Mouse (Mus musculus) olfactory bulb, adult 2 months (tissue): ENCODE data around the gene Abcb4. TPM values are rescaled to one million over a fixed set of nuclear protein-coding genes. Genes with fewer than 3 reads are reported as not detected.

ENCODE experiments used
- H3K27ac ChIP-seq: fragments of 200-500 bp; 2 replicates; pipeline ENCODE4 v1.5.1; 2012; ENCODE audit warnings: low read depth, low read length; ENCODE audit not compliant: insufficient read depth
- H3K4me1 ChIP-seq: fragments of 200-500 bp; 2 replicates; pipeline ENCODE4 v1.6.1; 2012; ENCODE audit warnings: low read length; ENCODE audit not compliant: control insufficient read depth, insufficient read depth
- H3K4me3 ChIP-seq: fragments of 200-500 bp; 2 replicates; pipeline ENCODE4 v1.5.1; 2012; ENCODE audit warnings: mild to moderate bottlenecking, low read depth, low read length, moderate library complexity; ENCODE audit not compliant: insufficient read depth
- CTCF ChIP-seq: fragments of 200-500 bp; IDR thresholded peaks from 2 replicates; pipeline ENCODE4 v1.5.1; 2012; ENCODE audit warnings: low read depth, mild to moderate bottlenecking, low read length, moderate library complexity; ENCODE audit not compliant: insufficient read depth
- POLR2A ChIP-seq: fragments of 200-500 bp; IDR thresholded peaks from 2 replicates; pipeline ENCODE4 v1.6.1; 2012; ENCODE audit warnings: mild to moderate bottlenecking, low read depth, low read length, moderate library complexity; ENCODE audit not compliant: insufficient read depth
- WGBS: fragments of 180-500 bp; shearing (Covaris S2); methylation state at CpG from one replicate; pipeline ENCODE4 v1.1.7; 2018; 5-methylcytosine and 5-hydroxymethylcytosine counted together
- polyA plus RNA-seq: library from polyadenylated mRNA; stranded (reverse); fragments of >200 nt; gene quantifications from 2 replicates; pipeline ENCODE4 v1.2.4, GENCODE M21; 2012; ENCODE audit warnings: low replicate concordance; ENCODE audit not compliant: missing spikeins, insufficient read depth, insufficient read length

Abcb4 gene
- polyA plus RNA-seq, 1 experiment = not detected

GRCm38 (mm10) chr5:8868019-8868418, 25.5 kb upstream of the Abcb4 start:
- TF ChIP-seq POLR2A (no peak), CTCF (no peak)
- whole genome bisulfite sequencing = 18% methylated on average over 1 of the region's 1 CpGs
- no peak overlapping the region for H3K4me3 ChIP-seq
- peaks cover 5% of the 10 kb centered on the region for H3K4me1 ChIP-seq
- no peak overlapping the region for H3K27ac ChIP-seq

GRCm38 (mm10) chr5:8872979-8873915, 20.3 kb upstream of the Abcb4 start:
- Histone ChIP-seq H3K4me3 (no peak overlapping the region), H3K27ac (no peak overlapping the region), H3K4me1 (no peaks in the 10 kb centered on the region)
- 91% methylated on average over 6 of the region's 6 CpGs for WGBS
- TF ChIP-seq POLR2A = no peak
- TF ChIP-seq CTCF = no peak

- WGBS = 92% methylated on average over 2 of the region's 2 CpGs
- no peak overlapping the region for H3K27ac ChIP-seq
- TF ChIP-seq POLR2A (no peak), CTCF (no peak)
- H3K4me1 ChIP-seq = no peaks in the 10 kb centered on the region
- no peak overlapping the region for H3K4me3 ChIP-seq
Measured at GRCm38 (mm10) chr5:8877086-8877485, 16.4 kb upstream of the Abcb4 start.

DNA sequence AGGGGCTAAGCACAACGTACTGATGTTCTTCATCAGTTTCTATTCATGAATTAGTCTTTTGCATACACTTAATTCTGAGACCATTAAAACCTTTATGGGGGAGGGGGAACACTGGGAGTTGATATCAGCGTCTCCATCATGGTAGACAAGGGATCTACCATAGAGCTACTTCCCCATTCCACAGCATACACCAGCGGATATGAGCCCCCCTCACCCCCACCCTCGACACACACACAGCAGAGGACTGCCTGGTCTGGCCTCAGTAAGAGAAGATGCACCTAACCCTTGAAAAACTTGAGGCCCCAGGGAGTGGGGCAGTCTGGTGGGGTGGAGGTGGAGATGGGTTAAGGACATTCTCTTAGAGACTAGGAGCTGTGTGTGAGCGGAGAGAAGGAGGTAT, 15.7 kb upstream of the Abcb4 start:
- Histone ChIP-seq H3K27ac (no peak overlapping the region), H3K4me1 (no peaks in the 10 kb centered on the region), H3K4me3 (no peak overlapping the region)
- TF ChIP-seq POLR2A (no peak), CTCF (no peak)
- WGBS = 78% methylated on average over 5 of the region's 5 CpGs

GRCm38 (mm10) chr5:8885837-8886236, 7.7 kb upstream of the Abcb4 start:
- Histone ChIP-seq H3K4me3 (no peak overlapping the region), H3K27ac (no peak overlapping the region), H3K4me1 (no peaks in the 10 kb centered on the region)
- no peak for TF ChIP-seq CTCF
- 92% methylated on average over 2 of the region's 2 CpGs for WGBS

DNA sequence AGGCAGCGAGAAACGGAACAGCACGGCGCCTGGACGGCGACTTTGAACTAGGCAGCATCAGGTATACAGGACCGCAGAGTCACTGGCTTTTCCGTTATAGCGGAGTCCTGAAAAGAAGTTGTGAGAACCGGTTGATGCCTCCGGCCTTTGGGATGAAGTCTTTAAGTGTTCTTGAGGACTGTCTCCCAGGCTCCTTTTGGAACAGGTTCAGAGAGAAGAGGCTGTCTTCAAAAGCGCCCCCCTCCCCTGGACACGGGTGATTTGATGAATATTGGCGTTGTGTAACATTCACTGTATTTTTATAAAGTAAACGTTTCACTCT, 548 bp downstream of the Abcb4 start:
- H3K4me3 ChIP-seq = peak overlapping the region; percentile 71
- peaks cover 13% of the 10 kb centered on the region for H3K4me1 ChIP-seq
- 17% methylated on average over 15 of the region's 15 CpGs for WGBS
- no peak for TF ChIP-seq POLR2A
- TF ChIP-seq CTCF = no peak
- H3K27ac ChIP-seq = no peak overlapping the region

- H3K4me3 ChIP-seq = no peak overlapping the region
- H3K4me1 ChIP-seq = peaks cover 13% of the 10 kb centered on the region
- TF ChIP-seq POLR2A = no peak
- no peak for TF ChIP-seq CTCF
- H3K27ac ChIP-seq = no peak overlapping the region
- 83% methylated on average over 15 of the region's 15 CpGs for WGBS
Measured at GRCm38 (mm10) chr5:8894641-8895490, 1.3 kb downstream of the Abcb4 start.

GRCm38 (mm10) chr5:8896198-8896597, 2.7 kb downstream of the Abcb4 start:
- Histone ChIP-seq H3K4me1 (peaks cover 13% of the 10 kb centered on the region), H3K4me3 (no peak overlapping the region), H3K27ac (no peak overlapping the region)
- WGBS = 92% methylated on average over 1 of the region's 1 CpGs
- TF ChIP-seq POLR2A (no peak), CTCF (no peak)

DNA sequence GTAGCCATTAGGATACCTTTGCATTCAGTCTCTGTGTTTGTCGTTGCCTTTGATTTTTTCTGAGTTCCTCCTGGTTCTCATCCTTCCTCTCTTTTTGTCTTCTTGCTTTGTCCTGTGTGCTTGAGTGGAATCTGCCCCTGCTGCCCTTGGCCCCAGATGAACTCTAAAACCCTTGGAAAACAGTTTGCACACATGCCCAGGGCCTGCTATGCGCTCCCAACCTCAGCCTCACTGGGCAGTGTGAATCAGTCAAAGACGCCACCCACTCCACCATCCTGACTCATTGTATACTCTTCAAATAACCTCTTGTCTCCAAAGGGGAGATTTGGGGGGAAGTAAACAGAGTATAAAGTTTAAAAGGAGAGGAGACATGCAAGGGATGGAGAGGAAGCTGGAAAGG, 4.7 kb downstream of the Abcb4 start:
- H3K4me3 ChIP-seq = no peak overlapping the region
- no peak overlapping the region for H3K27ac ChIP-seq
- TF ChIP-seq POLR2A (no peak), CTCF (no peak)
- WGBS = 71% methylated on average over 3 of the region's 3 CpGs
- H3K4me1 ChIP-seq = peaks cover 10% of the 10 kb centered on the region
